Mouse (Mus musculus): ENCODE measurements around the gene Zfhx3. TPM values are rescaled to one million over a fixed set of nuclear protein-coding genes. Genes with fewer than 3 reads are reported as not detected.

Gene Zfhx3
- total RNA-seq, 2 experiments from 2014 or later: 4.3 to 4.4 TPM

- DNase-seq: no peak
These were observed 764.0 kb downstream of the Zfhx3 start for GRCm38 (mm10) chr8:108706491-108706847.

- DNase-seq: no peak
These were observed 764.6 kb downstream of the Zfhx3 start for GRCm38 (mm10) chr8:108706848-108707541.

- DNase-seq: no peak
These were observed 765.3 kb downstream of the Zfhx3 start for GRCm38 (mm10) chr8:108707576-108708281.

GRCm38 (mm10) chr8:108708833-108709387 is 766.5 kb downstream of the Zfhx3 start:
- no peak for DNase-seq

- DNase-seq: no peak
These were observed 767.0 kb downstream of the Zfhx3 start for GRCm38 (mm10) chr8:108709441-108709840.

- DNase-seq: no peak
These were observed 767.6 kb downstream of the Zfhx3 start for GRCm38 (mm10) chr8:108709928-108710606.

- DNase-seq: no peak
These were observed 768.4 kb downstream of the Zfhx3 start for GRCm38 (mm10) chr8:108710607-108711489.

GRCm38 (mm10) chr8:108711490-108711793 is 769.0 kb downstream of the Zfhx3 start:
- no peak for DNase-seq

GRCm38 (mm10) chr8:108712001-108712411 is 769.6 kb downstream of the Zfhx3 start:
- no peak for DNase-seq

- no peak for DNase-seq
These were observed 770.2 kb downstream of the Zfhx3 start for GRCm38 (mm10) chr8:108712607-108713006.

- no peak for DNase-seq
These were observed 771.1 kb downstream of the Zfhx3 start for GRCm38 (mm10) chr8:108713346-108714142.

- no peak for DNase-seq
These were observed 771.7 kb downstream of the Zfhx3 start for GRCm38 (mm10) chr8:108714143-108714635.

GRCm38 (mm10) chr8:108714636-108715415 is 772.4 kb downstream of the Zfhx3 start:
- DNase-seq: peak in 1 of 2 experiments; percentile 24

GRCm38 (mm10) chr8:108715416-108715948 is 773.0 kb downstream of the Zfhx3 start:
- DNase-seq: no peak

GRCm38 (mm10) chr8:108716291-108716811 is 773.9 kb downstream of the Zfhx3 start:
- no peak for DNase-seq

GRCm38 (mm10) chr8:108717545-108717944 is 775.1 kb downstream of the Zfhx3 start:
- DNase-seq: no peak

GRCm38 (mm10) chr8:108718031-108718430 is 775.6 kb downstream of the Zfhx3 start:
- no peak for DNase-seq

GRCm38 (mm10) chr8:108720840-108721239 is 778.4 kb downstream of the Zfhx3 start:
- no peak for DNase-seq

- DNase-seq: peak in 1 of 2 experiments; percentile 40
These were observed 780.4 kb downstream of the Zfhx3 start for GRCm38 (mm10) chr8:108722671-108723513.

Measured in layer of hippocampus, postnatal 36 days (tissue).